Mouse (Mus musculus) retina, postnatal 7 days (tissue): ENCODE results near the gene Ptrh2.
"Not testable (repeated sequence)": the region's sequence is repeated elsewhere in the genome, so short reads cannot be mapped to it uniquely, and the experiment has no call there.

ENCODE experiments used
- DNase-seq: peaks from one replicate; pipeline ENCODE4 v3.0.0-alpha.2; 2012; ENCODE audit warnings: low read depth, low spot score

Ptrh2 gene

DNA sequence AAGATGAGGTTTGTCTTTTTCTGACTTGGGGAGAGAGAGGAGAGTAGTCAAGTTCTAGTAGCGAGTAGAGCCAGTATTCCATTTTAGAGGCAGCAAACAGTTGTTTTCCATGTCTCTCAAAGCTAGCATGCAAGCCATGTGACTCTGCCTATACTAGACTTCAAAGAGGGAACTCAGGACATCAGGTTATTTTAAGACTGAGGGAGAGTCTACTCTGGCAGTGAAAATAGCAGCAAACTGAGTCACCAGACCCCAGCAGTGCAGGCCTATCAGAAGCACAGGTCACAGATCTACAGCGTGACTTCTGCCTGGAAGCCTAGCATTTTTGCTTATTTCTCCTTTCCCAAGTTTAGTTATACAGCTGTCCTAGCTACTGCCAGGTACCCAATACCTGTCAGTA lies 47.7 kb downstream of the Ptrh2 start:
- no peak for DNase-seq

DNA sequence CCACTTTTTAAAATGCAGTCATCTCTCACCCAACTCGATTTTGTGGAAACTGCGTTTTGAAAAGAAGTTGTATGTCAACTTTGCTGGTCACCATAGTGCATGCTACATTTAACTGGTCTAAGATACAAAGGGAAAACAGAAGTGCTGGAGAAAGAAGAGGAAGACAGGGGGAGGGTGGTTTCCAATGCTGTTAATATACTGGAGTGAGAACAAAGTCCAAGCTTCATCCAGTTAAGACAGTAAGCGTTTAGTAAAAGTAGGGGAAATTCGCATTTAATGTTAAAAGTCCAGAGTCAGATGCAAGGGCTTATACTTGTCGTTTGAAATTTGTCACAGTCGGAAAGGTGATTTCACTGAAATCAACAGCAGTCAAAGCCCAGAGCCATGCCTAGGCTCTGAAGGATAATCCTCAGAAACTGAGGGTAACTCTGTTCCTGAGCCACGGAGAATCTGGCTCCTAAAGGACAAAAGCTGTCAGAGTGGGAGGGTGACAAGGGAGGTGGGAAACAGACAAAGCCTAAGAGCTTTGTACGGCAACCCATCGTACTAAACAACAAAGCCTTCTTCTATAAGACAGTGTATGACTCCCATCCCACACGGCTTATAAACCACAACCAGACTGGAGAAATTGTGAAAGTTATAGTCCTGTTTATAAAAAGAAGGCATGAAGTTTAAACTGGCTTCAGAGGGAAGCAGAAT lies 50.6 kb downstream of the Ptrh2 start:
- DNase-seq = no peak

DNA sequence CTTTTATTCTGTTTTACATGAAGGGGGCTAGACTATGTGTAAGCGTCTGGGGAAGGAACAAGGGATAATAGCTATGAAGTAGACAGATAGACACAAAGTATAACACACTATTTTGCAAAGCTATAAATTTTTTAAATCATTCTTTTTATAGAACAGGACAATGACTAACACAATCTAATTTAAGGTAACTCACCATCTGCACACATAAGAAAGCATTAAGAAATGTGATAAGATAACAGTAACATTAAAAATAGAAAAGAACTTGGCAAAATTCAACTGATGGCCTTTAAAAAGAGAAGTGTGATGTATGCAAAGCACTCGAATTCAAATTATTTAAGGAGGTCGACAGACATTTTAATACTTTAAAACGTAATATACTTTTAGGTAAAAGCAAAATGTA lies 51.2 kb downstream of the Ptrh2 start:
- no peak for DNase-seq

GRCm38 (mm10) chr11:86737301-86738000 lies 53.7 kb downstream of the Ptrh2 start:
- no peak for DNase-seq

DNA sequence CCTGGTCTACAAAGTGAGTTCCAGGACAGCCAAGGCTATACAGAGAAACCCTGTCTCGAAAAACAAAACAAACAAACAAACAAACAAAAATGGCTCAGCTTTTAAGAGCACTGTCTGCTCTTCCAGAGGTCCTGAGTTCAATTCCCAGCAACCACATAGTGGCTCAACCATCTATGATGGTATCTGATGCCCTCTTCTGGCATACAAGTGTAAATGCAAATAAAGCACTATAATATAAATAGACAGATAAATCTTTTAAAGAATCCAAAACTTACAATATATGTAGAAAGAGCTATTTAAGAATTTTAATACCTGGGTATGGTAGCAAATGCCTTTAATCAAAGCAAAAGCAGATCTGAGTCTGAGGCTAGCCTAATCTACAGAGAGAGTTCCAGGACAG lies 54.5 kb downstream of the Ptrh2 start:
- not testable (repeated sequence) for DNase-seq

DNA sequence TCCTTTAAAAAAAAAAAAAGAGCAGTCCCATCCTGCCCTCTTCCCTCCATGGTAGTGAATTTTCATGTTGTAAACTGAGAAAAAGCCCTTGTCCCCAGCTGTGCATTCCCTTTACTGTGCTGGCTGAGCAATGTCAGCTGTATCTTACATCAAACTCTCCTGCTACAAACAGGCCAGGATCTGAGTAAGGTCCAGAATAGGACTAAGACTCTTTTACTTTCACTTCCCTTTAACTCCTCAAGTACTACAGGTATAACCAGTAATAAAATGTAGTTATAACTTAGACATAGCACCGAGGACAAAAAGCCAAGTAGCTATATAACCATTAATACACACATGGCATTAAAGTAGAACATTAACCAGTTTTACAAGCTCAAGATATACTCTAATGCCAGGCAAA lies 55.2 kb downstream of the Ptrh2 start:
- DNase-seq = no peak

DNA sequence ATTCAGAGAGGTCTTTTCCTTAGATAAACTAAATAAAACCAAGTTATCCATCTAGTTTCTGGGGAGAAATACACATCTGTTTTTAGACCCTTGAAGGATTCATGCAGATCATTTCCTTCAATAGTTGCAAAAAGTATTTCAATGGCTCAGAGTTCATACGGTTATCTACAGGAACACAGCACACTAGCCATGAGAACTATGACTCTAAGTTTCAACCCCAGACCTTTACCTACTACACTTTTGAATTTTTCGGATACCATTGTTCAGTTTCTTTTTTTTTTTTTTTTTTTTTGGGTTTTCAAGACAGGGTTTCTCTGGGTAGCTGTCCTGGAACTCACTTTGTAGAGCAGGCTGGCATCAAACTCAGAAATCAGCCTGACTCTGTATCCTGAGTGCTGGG lies 55.7 kb downstream of the Ptrh2 start:
- DNase-seq = no peak

DNA sequence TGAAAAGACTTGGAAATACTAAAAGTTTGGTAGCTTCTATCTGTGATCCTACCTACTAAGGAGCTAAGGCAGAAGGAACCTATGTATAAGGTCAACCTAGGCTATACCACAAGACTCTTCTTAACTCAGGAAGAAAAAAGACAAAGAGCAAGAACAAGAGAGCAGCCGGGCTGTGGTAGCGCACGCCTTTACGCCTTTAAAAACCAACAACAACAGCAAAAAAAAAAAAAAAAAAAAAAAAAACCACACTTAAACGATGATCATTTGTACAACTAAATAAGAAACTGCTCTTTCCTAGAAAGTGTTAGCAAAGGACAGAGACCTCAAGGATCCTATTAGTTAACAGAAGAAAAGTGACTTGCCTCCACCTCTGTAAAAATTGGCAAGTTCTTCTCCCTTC lies 57.7 kb downstream of the Ptrh2 start:
- DNase-seq = no peak
